Mouse (Mus musculus) brain, embryonic 14.5 days (tissue): Measurements from ENCODE around the gene Thpo. TPM values are rescaled to one million over a fixed set of nuclear protein-coding genes. Genes with fewer than 3 reads are reported as not detected.
A peak's percentile ranks its signal among the peaks of the same experiment; 100 is the strongest.

Experiments used
- DNase-seq: peaks from one replicate; pipeline ENCODE4 v3.0.0-alpha.2; 2011; ENCODE audit warnings: low read depth
- CTCF ChIP-seq: fragments of 200-500 bp; IDR thresholded peaks from 2 replicates; pipeline ENCODE4 v1.5.1; 2012; ENCODE audit warnings: inconsistent platforms, mild to moderate bottlenecking, moderate library complexity, borderline replicate concordance; ENCODE audit not compliant: insufficient read depth, insufficient read length; ENCODE audit errors: extremely low read depth
- POLR2A ChIP-seq: fragments of 200-500 bp; IDR thresholded peaks from 2 replicates; pipeline ENCODE4 v1.6.1; 2012; ENCODE audit warnings: mild to moderate bottlenecking, inconsistent platforms, borderline replicate concordance; ENCODE audit not compliant: poor library complexity, insufficient read depth, insufficient read length, severe bottlenecking; ENCODE audit errors: extremely low read depth
- polyA plus RNA-seq: library from polyadenylated mRNA; depleted of rRNA; stranded (reverse); fragments of >200 nt; gene quantifications from 2 replicates; pipeline ENCODE4 v1.2.3, GENCODE M21; 2012

Gene Thpo
- polyA plus RNA-seq, 1 experiment, result 2.8 TPM

- no peak for TF ChIP-seq POLR2A
- TF ChIP-seq CTCF, result no peak
- peak; percentile 35 for DNase-seq
These were observed 34.3 kb downstream of the Thpo start for GRCm38 (mm10) chr16:20700036-20700435.

GRCm38 (mm10) chr16:20699266-20699665, 35.0 kb downstream of the Thpo start:
- no peak for TF ChIP-seq CTCF
- no peak for TF ChIP-seq POLR2A
- DNase-seq, result no peak

GRCm38 (mm10) chr16:20695622-20696323, 38.5 kb downstream of the Thpo start:
- peak; percentile 98 for DNase-seq
- TF ChIP-seq CTCF, result no peak
- peak; percentile 49 for TF ChIP-seq POLR2A

GRCm38 (mm10) chr16:20694781-20695180, 39.5 kb downstream of the Thpo start:
- peak; percentile 79 for DNase-seq
- TF ChIP-seq POLR2A (no peak), CTCF (no peak)

GRCm38 (mm10) chr16:20693111-20693701, 41.1 kb downstream of the Thpo start, which contains the start of gene Fam131a:
Gene Fam131a, plus strand, starts transcription at chr16:20693241.
- peak; percentile 98 for DNase-seq
- TF ChIP-seq CTCF, result no peak
- TF ChIP-seq POLR2A, result no peak; the same call in 1 of the 2 replicates

- no peak for TF ChIP-seq POLR2A
- no peak for TF ChIP-seq CTCF
- DNase-seq, result no peak
These were observed 41.9 kb downstream of the Thpo start for GRCm38 (mm10) chr16:20692241-20692965.

- TF ChIP-seq CTCF (no peak), POLR2A (no peak)
- DNase-seq, result no peak
These were observed 42.7 kb downstream of the Thpo start for GRCm38 (mm10) chr16:20691617-20692016.

- DNase-seq, result no peak
- TF ChIP-seq POLR2A (no peak), CTCF (no peak)
These were observed 43.5 kb downstream of the Thpo start for GRCm38 (mm10) chr16:20690774-20691173.

GRCm38 (mm10) chr16:20677974-20678675, 56.2 kb downstream of the Thpo start:
- peak; percentile 54 for DNase-seq

GRCm38 (mm10) chr16:20677380-20677779, 56.9 kb downstream of the Thpo start:
- no peak for DNase-seq
- no peak for TF ChIP-seq POLR2A
- no peak for TF ChIP-seq CTCF

More at GRCm38 (mm10) chr16:20677974-20678675, 56.2 kb downstream of the Thpo start:
- TF ChIP-seq CTCF, result no peak
- no peak for TF ChIP-seq POLR2A

GRCm38 (mm10) chr16:20676702-20677101, 57.6 kb downstream of the Thpo start:
- TF ChIP-seq POLR2A (no peak), CTCF (no peak)
- peak; percentile 35 for DNase-seq
